Mouse (Mus musculus) C2C12 (cell line): ENCODE results near the gene Rhobtb1. TPM values are rescaled to one million over a fixed set of nuclear protein-coding genes. Genes with fewer than 3 reads are reported as not detected.

Experiments
- H3K27me3 ChIP-seq: one replicate; pipeline ENCODE4 v1.6.1; 2011; ENCODE audit not compliant: control insufficient read depth, insufficient read depth, insufficient read length
- H3K36me3 ChIP-seq: one replicate; pipeline ENCODE4 v1.6.1; 2011; ENCODE audit not compliant: control insufficient read depth, insufficient read depth
- H3K4me3 ChIP-seq: one replicate; pipeline ENCODE4 v1.5.1; 2011; ENCODE audit warnings: mild to moderate bottlenecking, control low read depth; ENCODE audit not compliant: poor library complexity, insufficient read depth, severe bottlenecking
- H3K79me2 ChIP-seq: one replicate; pipeline ENCODE4 v1.6.1; 2011; ENCODE audit not compliant: control insufficient read depth, insufficient read depth
- H3K79me3 ChIP-seq: one replicate; pipeline ENCODE4 v1.6.1; 2011; ENCODE audit warnings: low read depth, control low read depth
- H3ac ChIP-seq: one replicate; pipeline ENCODE3; 2011; ENCODE audit warnings: low read depth; ENCODE audit not compliant: control insufficient read depth, insufficient read length
- CEBPB ChIP-seq: IDR thresholded peaks from one replicate; pipeline ENCODE4 v1.6.1; 2011; ENCODE audit warnings: low read depth, mild to moderate bottlenecking, control low read depth, moderate library complexity
- CTCF ChIP-seq: IDR thresholded peaks from one replicate; pipeline ENCODE4 v1.5.1; 2011; ENCODE audit not compliant: control insufficient read depth, insufficient read depth, insufficient read length
- FOSL1 ChIP-seq: IDR thresholded peaks from one replicate; pipeline ENCODE4 v1.8.0; 2011; ENCODE audit warnings: mild to moderate bottlenecking, low read length; ENCODE audit not compliant: poor library complexity, insufficient read depth, severe bottlenecking
- MAX ChIP-seq: IDR thresholded peaks from one replicate; pipeline ENCODE4 v1.6.1; 2011; ENCODE audit warnings: mild to moderate bottlenecking, control low read depth
- MYOD1 ChIP-seq: IDR thresholded peaks from one replicate; pipeline ENCODE4 v1.6.1; 2011; ENCODE audit warnings: low read depth; ENCODE audit not compliant: control insufficient read depth, insufficient read length
- MYOG ChIP-seq: IDR thresholded peaks from one replicate; pipeline ENCODE4 v1.6.1; 2011; ENCODE audit not compliant: control insufficient read depth, insufficient read length; ENCODE audit errors: extremely low read depth
- USF1 ChIP-seq: IDR thresholded peaks from one replicate; pipeline ENCODE4 v1.6.1; 2011; ENCODE audit warnings: low read depth, mild to moderate bottlenecking, control low read depth, moderate library complexity
- polyA plus RNA-seq: library from polyadenylated mRNA; unstranded; fragments of >200 nt; fragmentation: generic; extraction: Trizol; gene quantifications from one replicate; pipeline ENCODE4 v1.2.1, GENCODE M21; 2012; ENCODE audit warnings: missing spikeins

Rhobtb1 gene
- polyA plus RNA-seq, 1 experiment: 3.8 TPM

DNA sequence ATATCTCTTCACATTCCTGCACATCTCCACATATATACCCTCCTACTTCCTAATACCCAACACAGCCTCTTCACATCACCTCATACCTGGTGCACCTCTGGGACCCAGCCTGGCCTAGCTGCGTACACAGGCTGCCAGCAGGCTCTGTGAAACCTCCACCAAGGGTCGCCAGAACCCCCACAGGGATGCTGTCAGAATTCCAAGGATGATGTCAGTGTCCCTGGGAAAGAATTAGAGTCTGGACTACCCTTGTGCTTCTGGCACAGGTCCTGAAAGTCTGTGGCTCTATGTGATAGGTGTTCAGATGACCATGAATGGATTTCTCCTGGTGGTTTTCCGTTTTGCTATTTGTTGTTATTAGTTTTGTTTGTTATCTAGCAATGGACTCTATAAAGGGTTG lies 22.7 kb upstream of the Rhobtb1 start:
- no peaks in the 10 kb centered on the region for H3K27me3 ChIP-seq
- H3K4me3 ChIP-seq: no peak overlapping the region
- no peak overlapping the region for H3ac ChIP-seq
- H3K79me3 ChIP-seq: no peaks in the 10 kb centered on the region
- H3K79me2 ChIP-seq: no peaks in the 10 kb centered on the region
- no peaks in the 10 kb centered on the region for H3K36me3 ChIP-seq
- TF ChIP-seq MAX (no peak), MYOG (no peak), MYOD1 (no peak), FOSL1 (no peak), CEBPB (no peak), CTCF (no peak), USF1 (no peak)

DNA sequence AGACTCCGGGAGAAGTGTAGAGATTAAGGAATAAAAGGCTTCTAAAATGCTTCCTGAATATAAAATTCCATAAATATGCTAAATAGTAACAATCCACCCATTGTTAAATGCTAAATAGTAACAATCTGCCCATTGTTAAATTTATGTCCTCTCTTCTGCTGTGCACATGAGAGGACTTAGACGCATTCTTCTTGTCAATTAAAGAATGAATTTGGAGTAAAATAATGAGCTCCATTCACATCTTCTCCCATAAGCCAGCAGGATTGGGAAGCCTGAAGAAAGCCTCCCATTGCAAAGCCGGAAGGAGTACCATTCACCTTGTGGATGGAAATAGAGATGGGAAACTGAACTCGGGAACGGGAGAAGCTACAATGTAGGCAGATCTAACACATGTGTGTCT lies 20.6 kb upstream of the Rhobtb1 start:
- TF ChIP-seq FOSL1: no peak
- no peak for TF ChIP-seq MAX
- no peak for TF ChIP-seq MYOD1
- TF ChIP-seq CTCF: no peak
- TF ChIP-seq CEBPB: no peak
- Histone ChIP-seq H3K4me3 (no peak overlapping the region), H3ac (no peak overlapping the region), H3K27me3 (no peaks in the 10 kb centered on the region), H3K79me3 (no peaks in the 10 kb centered on the region), H3K36me3 (no peaks in the 10 kb centered on the region), H3K79me2 (no peaks in the 10 kb centered on the region)

DNA sequence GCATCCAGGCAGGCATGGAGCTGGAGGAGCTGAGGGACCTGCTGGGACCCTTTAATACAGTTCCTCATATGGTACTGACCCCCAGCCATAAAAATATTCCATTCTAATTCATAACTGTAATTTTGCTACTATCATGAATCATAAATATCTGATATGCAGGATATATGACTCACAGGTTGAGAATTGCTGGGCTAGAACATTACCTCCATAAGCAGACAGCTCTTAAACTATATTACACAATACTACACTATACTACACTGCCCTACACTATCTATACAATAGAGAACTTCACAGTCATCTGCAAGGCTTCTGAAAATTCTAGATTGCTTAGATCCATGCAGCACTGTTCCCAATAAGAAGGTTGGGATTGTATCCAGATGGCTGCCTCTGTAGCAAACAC lies 16.9 kb upstream of the Rhobtb1 start:
- Histone ChIP-seq H3K4me3 (no peak overlapping the region), H3K79me2 (no peaks in the 10 kb centered on the region), H3K79me3 (no peaks in the 10 kb centered on the region), H3ac (no peak overlapping the region), H3K27me3 (no peaks in the 10 kb centered on the region), H3K36me3 (no peaks in the 10 kb centered on the region)
- TF ChIP-seq CEBPB (peak; percentile 74), MYOD1 (no peak), FOSL1 (no peak)

- H3K4me3 ChIP-seq: no peak overlapping the region
- H3K79me2 ChIP-seq: no peaks in the 10 kb centered on the region
- TF ChIP-seq MYOD1 (no peak), FOSL1 (no peak), MAX (no peak), CEBPB (no peak), MYOG (no peak)
- H3ac ChIP-seq: no peak overlapping the region
- no peaks in the 10 kb centered on the region for H3K79me3 ChIP-seq
- no peaks in the 10 kb centered on the region for H3K27me3 ChIP-seq
- H3K36me3 ChIP-seq: no peaks in the 10 kb centered on the region
Measured at GRCm38 (mm10) chr10:69136241-69136828, 14.9 kb upstream of the Rhobtb1 start.

- TF ChIP-seq MYOD1: no peak
- no peak for TF ChIP-seq MYOG
- TF ChIP-seq CTCF: no peak
- no peak for TF ChIP-seq CEBPB
- no peak for TF ChIP-seq MAX
- TF ChIP-seq USF1: no peak
- no peak for TF ChIP-seq FOSL1
- H3ac ChIP-seq: no peak overlapping the region
- H3K79me3 ChIP-seq: no peaks in the 10 kb centered on the region
- no peaks in the 10 kb centered on the region for H3K36me3 ChIP-seq
- H3K4me3 ChIP-seq: no peak overlapping the region
- no peaks in the 10 kb centered on the region for H3K27me3 ChIP-seq
- H3K79me2 ChIP-seq: no peaks in the 10 kb centered on the region
Measured at GRCm38 (mm10) chr10:69149252-69149651, 2.0 kb upstream of the Rhobtb1 start.

GRCm38 (mm10) chr10:69152971-69153370 lies 1.7 kb downstream of the Rhobtb1 start:
- H3K36me3 ChIP-seq: no peaks in the 10 kb centered on the region
- no peak overlapping the region for H3K4me3 ChIP-seq
- H3K27me3 ChIP-seq: no peaks in the 10 kb centered on the region
- H3ac ChIP-seq: no peak overlapping the region
- no peaks in the 10 kb centered on the region for H3K79me3 ChIP-seq
- TF ChIP-seq MYOD1 (no peak), USF1 (no peak)
- H3K79me2 ChIP-seq: no peaks in the 10 kb centered on the region
